Mouse (Mus musculus) liver, embryonic 14 days (tissue): ENCODE results near the gene Ier3. TPM values are rescaled to one million over a fixed set of nuclear protein-coding genes. Genes with fewer than 3 reads are reported as not detected.

ENCODE experiments used
- polyA plus RNA-seq: library from polyadenylated mRNA; depleted of rRNA; stranded (reverse); fragments of >200 nt; gene quantifications from 2 replicates; pipeline ENCODE4 v1.2.3, GENCODE M21; 2012; rRNA removed

The Ier3 gene
- 7.2 and 9.8 TPM in 2 replicates for polyA plus RNA-seq

GRCm38 (mm10) chr17:35821439-35822430 lies at the start of gene Ier3:
Gene Ier3 (plus strand): TSS chr17:35821684.

GRCm38 (mm10) chr17:35822964-35823937 lies 1.8 kb downstream of the Ier3 start, which contains the start of gene Flot1:
Gene Flot1 (plus strand): TSS chr17:35823230.

GRCm38 (mm10) chr17:35838122-35838544 lies 16.6 kb downstream of the Ier3 start, which contains the start of gene Tubb5:
Gene Tubb5 (minus strand): TSS chr17:35838306.

GRCm38 (mm10) chr17:35841076-35841950 lies 19.8 kb downstream of the Ier3 start, which contains the start of gene Mdc1:
Gene Mdc1 (plus strand): TSS chr17:35841515.

GRCm38 (mm10) chr17:35861198-35861857 lies 39.8 kb downstream of the Ier3 start, which contains the start of gene Nrm:
Gene Nrm (plus strand): TSS chr17:35861318.

GRCm38 (mm10) chr17:35865481-35866280 lies 44.2 kb downstream of the Ier3 start, which contains the start of gene Ppp1r18:
Gene Ppp1r18 (plus strand): TSS chr17:35865593.

Other genes starting within 250 kb of the Ier3 start
- gene Sfta2, start 220.1 kb upstream of the Ier3 start, polyA plus RNA-seq = not detected in 2 replicates
- gene Gm9573, start 195.0 kb upstream of the Ier3 start, polyA plus RNA-seq = not detected in 2 replicates
- 0.02 TPM in 1 of 2 replicates, not detected in the other for gene Mucl3, start 178.0 kb upstream of the Ier3 start, polyA plus RNA-seq
- 7.1 and 7.8 TPM in 2 replicates for gene Vars2, start 154.1 kb upstream of the Ier3 start, polyA plus RNA-seq
- gene Gtf2h4, start 147.9 kb upstream of the Ier3 start, polyA plus RNA-seq = 15.6 and 17.6 TPM in 2 replicates
- gene Ddr1, start 117.1 kb upstream of the Ier3 start, polyA plus RNA-seq = 0.91 and 1.4 TPM in 2 replicates
- 31.6 and 34.3 TPM in 2 replicates for gene Flot1, start 1.5 kb downstream of the Ier3 start, polyA plus RNA-seq
- 448 and 489 TPM in 2 replicates for gene Tubb5, start 16.6 kb downstream of the Ier3 start, polyA plus RNA-seq
- gene Mdc1, start 19.8 kb downstream of the Ier3 start, polyA plus RNA-seq = 10.0 and 10.7 TPM in 2 replicates
- gene Nrm, start 39.6 kb downstream of the Ier3 start, polyA plus RNA-seq = 13.3 and 17.0 TPM in 2 replicates
- 9.1 and 9.3 TPM in 2 replicates for gene Ppp1r18, start 43.9 kb downstream of the Ier3 start, polyA plus RNA-seq
- 42.6 and 44.7 TPM in 2 replicates for gene Dhx16, start 58.1 kb downstream of the Ier3 start, polyA plus RNA-seq
- gene 2310061I04Rik, start 75.7 kb downstream of the Ier3 start, polyA plus RNA-seq = 11.3 and 15.3 TPM in 2 replicates
- gene Atat1, start 88.4 kb downstream of the Ier3 start, polyA plus RNA-seq = 8.2 and 8.5 TPM in 2 replicates
- gene Mrps18b, start 94.7 kb downstream of the Ier3 start, polyA plus RNA-seq = 44.9 and 55.3 TPM in 2 replicates
- 13.3 and 16.4 TPM in 2 replicates for gene Ppp1r10, start 94.8 kb downstream of the Ier3 start, polyA plus RNA-seq
- 51.1 and 52.6 TPM in 2 replicates for gene Abcf1, start 148.1 kb downstream of the Ier3 start, polyA plus RNA-seq
- gene Gnl1, start 158.2 kb downstream of the Ier3 start, polyA plus RNA-seq = 4.9 and 5.4 TPM in 2 replicates
- 4.5 and 6.2 TPM in 2 replicates for gene Prr3, start 158.6 kb downstream of the Ier3 start, polyA plus RNA-seq
- 4.2 and 6.5 TPM in 2 replicates for gene H2-T24, start 198.9 kb downstream of the Ier3 start, polyA plus RNA-seq
- gene H2-T23, start 211.2 kb downstream of the Ier3 start, polyA plus RNA-seq = 25.1 and 29.1 TPM in 2 replicates
- gene H2-T22, start 221.1 kb downstream of the Ier3 start, polyA plus RNA-seq = 8.3 and 9.1 TPM in 2 replicates
- gene Gm6034, start 221.3 kb downstream of the Ier3 start, polyA plus RNA-seq = not detected in 2 replicates
- not detected in 2 replicates for gene Gm11127, start 236.7 kb downstream of the Ier3 start, polyA plus RNA-seq